In the genomic region with DNA sequence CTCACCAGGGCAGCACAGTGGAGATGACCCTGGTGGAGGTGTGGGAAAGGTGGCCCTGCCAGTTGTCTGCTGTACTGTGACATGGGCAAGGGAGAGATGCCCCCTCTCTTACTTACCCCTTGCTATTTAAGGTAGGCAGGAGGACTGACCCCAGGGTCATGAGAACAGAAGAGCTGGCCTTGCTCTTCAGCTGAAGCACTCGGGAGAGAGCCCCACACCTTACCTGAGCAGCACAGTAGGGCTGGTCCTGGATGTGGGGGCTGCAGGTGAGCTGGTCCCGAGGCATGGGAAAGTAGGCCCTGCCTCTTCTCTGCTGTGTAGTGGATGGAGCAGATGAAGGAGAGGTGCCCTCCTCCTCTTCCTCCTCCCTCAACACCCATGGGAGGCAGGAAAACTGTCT, we compare ENCODE assay signal across 31 mouse cellular contexts. TPM values are rescaled to one million over a fixed set of nuclear protein-coding genes. Genes with fewer than 3 reads are reported as not detected.
DNase-seq lines count a peak whose midpoint lies in the region; ATAC-seq and TF ChIP-seq lines count a peak whose summit lies in the region.
"Had no signal": no experiment of that assay in that cellular context is flagged by ENCODE, and none has a peak within 500 bp of the region (broad histone marks: within the 10 kb centered on the region; RNA-seq: fewer than 3 reads in every experiment).

No protein-coding gene starts in this region.

- H3K36me3 ChIP-seq in kidney, embryonic 16.5 days (ENCODE audit: insufficient read depth, low read length), result no peaks in the 10 kb centered on the region
- H3K36me3 ChIP-seq in liver, embryonic 14.5 days (replicated peaks; ENCODE audit: control insufficient read depth, insufficient read depth, low read depth), result no peaks in the 10 kb centered on the region
- H3K36me3 ChIP-seq: embryonic facial prominence, embryonic 12.5 days; forebrain, embryonic 10.5 days; hindbrain, embryonic 15.5 days had no signal

- no peaks in the 10 kb centered on the region for H3K27me3 ChIP-seq in kidney, embryonic 16.5 days (ENCODE audit: insufficient read depth, low read length)
- H3K27me3 ChIP-seq in liver, embryonic 14.5 days (ENCODE audit: control insufficient read depth, insufficient read depth, low read length), result no peaks in the 10 kb centered on the region; the same call in 1 of the 2 replicates
- H3K27me3 ChIP-seq: embryonic facial prominence, embryonic 12.5 days; hindbrain, embryonic 15.5 days; Patski had no signal

- no peak for TF ChIP-seq CTCF in liver, embryonic 14.5 days (IDR thresholded peaks at IDR 0.05; ENCODE audit: low read depth)

- H3K4me2 ChIP-seq in kidney, embryonic 16.5 days (replicated peaks; ENCODE audit: low read depth, low read length), result no peak overlapping the region
- H3K4me2 ChIP-seq in liver, embryonic 14.5 days (ENCODE audit: low read depth), result no peak overlapping the region
- H3K4me2 ChIP-seq: embryonic facial prominence, embryonic 12.5 days; heart, embryonic 11.5 days; hindbrain, embryonic 15.5 days had no signal

- no peak overlapping the region for H3K4me3 ChIP-seq in kidney, embryonic 16.5 days (ENCODE audit: low read length)
- H3K4me3 ChIP-seq in liver, embryonic 14.5 days (ENCODE audit: insufficient read depth in 1 of 2, low read depth in 2 of 2, low read length in 2 of 2), result no peak overlapping the region
- H3K4me3 ChIP-seq: embryonic facial prominence, embryonic 12.5 days; forebrain, embryonic 10.5 days; hindbrain, embryonic 15.5 days; megakaryocyte, embryonic 14.5 days had no signal

- H3K9me3 ChIP-seq in kidney, embryonic 16.5 days (ENCODE audit: low read length), result 0 out of 2 replicates have a peak, but pooled peaks cover 2% of the 10 kb centered on the region
- no peaks in the 10 kb centered on the region for H3K9me3 ChIP-seq in liver, embryonic 14.5 days (ENCODE audit: control insufficient read depth, low read length)
- H3K9me3 ChIP-seq: embryonic facial prominence, embryonic 12.5 days; forebrain, embryonic 10.5 days; hindbrain, embryonic 15.5 days had no signal

- TF ChIP-seq EP300 in liver, embryonic 14.5 days (IDR thresholded peaks at IDR 0.05; ENCODE audit: low read depth), result no peak

- 92% methylated on average over 2 of the region's 2 CpGs for WGBS in kidney, embryonic 16.5 days
- WGBS in liver, embryonic 14.5 days (ENCODE audit: insufficient replicate concordance), result 71% methylated on average over 2 of the region's 2 CpGs

- no peaks in the 10 kb centered on the region for H3K4me1 ChIP-seq in kidney, embryonic 16.5 days (ENCODE audit: insufficient read depth, low read length)
- H3K4me1 ChIP-seq in liver, embryonic 14.5 days (replicated peaks; ENCODE audit: control insufficient read depth in 2 of 2, insufficient read depth in 2 of 2, low read length in 1 of 2), result no peaks in the 10 kb centered on the region
- H3K4me1 ChIP-seq: embryonic facial prominence, embryonic 12.5 days; forebrain, embryonic 10.5 days; hindbrain, embryonic 15.5 days had no signal

- H3K27ac ChIP-seq in kidney, embryonic 16.5 days (ENCODE audit: low read length), result no peak overlapping the region
- no peak overlapping the region for H3K27ac ChIP-seq in liver, embryonic 14.5 days
- H3K27ac ChIP-seq: embryonic facial prominence, embryonic 12.5 days; forebrain, embryonic 10.5 days; hindbrain, embryonic 15.5 days had no signal

- DNase-seq in gastrocnemius, postnatal 25 days, result peak; percentile 2
- DNase-seq in gastrocnemius, postnatal 36 days, result no peak
- no peak for DNase-seq in kidney, postnatal 36 days
- DNase-seq in liver, embryonic 14.5 days (ENCODE audit: low read depth in 3 of 3, low spot score in 3 of 3), result no peak
- DNase-seq in liver, result no peak
- DNase-seq in testis, postnatal 10 days (ENCODE audit: low spot score), result peak; percentile 25
- DNase-seq in testis, postnatal 14 days (ENCODE audit: low spot score), result no peak
- DNase-seq: adrenal gland, postnatal 14 days; cerebellum, adult 11 months; cerebellum, adult 9-10 months; cerebellum, postnatal 36 days; kidney, adult 2 months; layer of hippocampus, postnatal 36 days; left cerebral cortex, postnatal 4 days; lung, adult 18-20 months; right cerebral cortex, postnatal 4 days; thymus, adult 18-20 months; thymus, postnatal 25 days had no signal

- intact Hi-C loops in gastrocnemius, postnatal 36 days (cut with DNase I), result loop anchor here (5.0 kb wide), 1 partner anchor 36 kb away; no protein-coding TSS in a partner anchor

- no peak overlapping the region for H3K9ac ChIP-seq in kidney, embryonic 16.5 days (replicated peaks; ENCODE audit: low read length)
- H3K9ac ChIP-seq in liver, embryonic 14.5 days (replicated peaks), result no peak overlapping the region
- H3K9ac ChIP-seq: embryonic facial prominence, embryonic 12.5 days; hindbrain, embryonic 15.5 days had no signal

- peak; percentile 70; the same call in 1 of the 2 replicates for ATAC-seq in kidney, embryonic 16.5 days (ENCODE audit: low FRiP score, low TSS enrichment)
- peak; percentile 21; the same call in 1 of the 2 replicates for ATAC-seq in liver, embryonic 14.5 days (ENCODE audit: insufficient read depth)
- ATAC-seq: forebrain, embryonic 16.5 days; lung, postnatal 0 days; midbrain, embryonic 16.5 days; Patski had no signal

RNA-seq across cellular contexts. Expression of a gene that starts 11.3 kb away (rescaled TPM):
- not detected for total RNA-seq in gastrocnemius, postnatal 25 days (2021)
- not detected for total RNA-seq in gastrocnemius, postnatal 36 days (2021)
- polyA plus RNA-seq in kidney, embryonic 16.5 days (2015; fragmentation: Nextera tagmentation; extraction: Ambion mirVana), result 41.3 and 49.3 TPM in 2 replicates
- polyA plus RNA-seq in liver, embryonic 14.5 days (2012; rRNA removed), result 0.05 and 0.06 TPM in 2 replicates
- 0.45 and 0.51 TPM in 2 replicates for polyA plus RNA-seq in liver, embryonic 14.5 days (2014; fragmentation: Nextera tagmentation; extraction: Ambion mirVana)
- total RNA-seq: gastrocnemius, adult 8-10 months; hematopoietic stem cell, adult 5-6 weeks; MEL had no signal
- polyA plus RNA-seq: Patski had no signal

Comparison
In these comparisons a context has a peak if more than half of its experiments do, and no peak if none do; other contexts are left out.
1. DNase-seq: peak in gastrocnemius, postnatal 25 days (single experiment) and testis, postnatal 10 days (single experiment); none in gastrocnemius, postnatal 36 days (0 of 2), kidney, postnatal 36 days (0 of 2), liver, embryonic 14.5 days (0 of 3), liver (single experiment) and testis, postnatal 14 days (single experiment).